Mouse (Mus musculus): ENCODE measurements at regions not wholly inside any gene's neighbourhood (a gene's known extent, or its start where the extent isn't known, plus 50 kb on each side); places are given as distances from the start of the nearest gene placed in this dataset.
A peak's percentile ranks its signal among the peaks of the same experiment; 100 is the strongest.

- H3K36me3 ChIP-seq (ENCODE audit: control insufficient read depth, insufficient read depth, low read length) = no peaks in the 10 kb centered on the region
- no peak for ATAC-seq (ENCODE audit: low FRiP score, low TSS enrichment)
- H3K9ac ChIP-seq (ENCODE audit: low read length) = no peak overlapping the region
- no peak overlapping the region for H3K4me2 ChIP-seq (replicated peaks; ENCODE audit: low read depth)
- no peak overlapping the region for H3K4me3 ChIP-seq (ENCODE audit: low read depth, low read length)
- no peaks in the 10 kb centered on the region for H3K4me1 ChIP-seq (replicated peaks; ENCODE audit: control insufficient read depth, insufficient read depth)
- H3K27ac ChIP-seq (replicated peaks) = no peak overlapping the region
- WGBS = 67% methylated on average over 9 of the region's 9 CpGs
- H3K9me3 ChIP-seq (ENCODE audit: control insufficient read depth, low read length) = no peaks in the 10 kb centered on the region
- H3K27me3 ChIP-seq (ENCODE audit: control insufficient read depth, insufficient read depth, low read length) = no peaks in the 10 kb centered on the region
- TF ChIP-seq CTCF (IDR thresholded peaks at IDR 0.05; ENCODE audit: low read depth) = no peak
- no peak for TF ChIP-seq EP300 (optimal IDR thresholded peaks at IDR 0.05)
- DNase-seq (ENCODE audit: low spot score) = no peak
Observed at GRCm38 (mm10) chr4:45739168-45739567, 59.7 kb upstream of the Aldh1b1 start.

DNA sequence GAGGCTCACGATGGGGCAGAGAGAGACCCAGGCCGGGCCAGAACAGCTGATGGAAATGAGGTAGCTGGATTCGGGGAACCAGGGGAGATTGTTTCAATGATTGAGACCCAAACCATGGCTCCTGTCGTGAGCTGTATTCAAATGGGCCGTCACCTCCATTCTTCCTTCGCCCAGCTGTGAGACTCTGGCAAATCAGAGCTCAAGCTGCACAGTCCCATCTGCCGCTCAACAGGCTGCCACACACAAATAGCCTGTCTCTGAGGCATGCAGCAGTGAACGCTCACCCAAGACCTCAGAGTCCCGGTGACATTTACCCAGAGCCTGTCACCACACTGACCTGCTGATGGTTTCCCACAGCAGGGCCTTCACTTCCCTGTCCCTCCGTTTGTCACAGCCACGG is 60.1 kb upstream of the Aldh1b1 start:
- TF ChIP-seq EP300 (optimal IDR thresholded peaks at IDR 0.05) (no peak), CTCF (IDR thresholded peaks at IDR 0.05; ENCODE audit: low read depth) (no peak)
- DNase-seq (ENCODE audit: low spot score) = no peak
- Histone ChIP-seq H3K9ac (ENCODE audit: low read length) (no peak overlapping the region), H3K4me2 (replicated peaks; ENCODE audit: low read depth) (no peak overlapping the region), H3K4me3 (ENCODE audit: low read depth, low read length) (no peak overlapping the region), H3K27me3 (ENCODE audit: control insufficient read depth, insufficient read depth, low read length) (no peaks in the 10 kb centered on the region), H3K27ac (replicated peaks) (no peak overlapping the region), H3K4me1 (replicated peaks; ENCODE audit: control insufficient read depth, insufficient read depth) (no peaks in the 10 kb centered on the region), H3K9me3 (ENCODE audit: control insufficient read depth, low read length) (no peaks in the 10 kb centered on the region), H3K36me3 (ENCODE audit: control insufficient read depth, insufficient read depth, low read length) (no peaks in the 10 kb centered on the region)
- WGBS = 73% methylated on average over 11 of the region's 11 CpGs
- no peak for ATAC-seq (ENCODE audit: low FRiP score, low TSS enrichment)

DNA sequence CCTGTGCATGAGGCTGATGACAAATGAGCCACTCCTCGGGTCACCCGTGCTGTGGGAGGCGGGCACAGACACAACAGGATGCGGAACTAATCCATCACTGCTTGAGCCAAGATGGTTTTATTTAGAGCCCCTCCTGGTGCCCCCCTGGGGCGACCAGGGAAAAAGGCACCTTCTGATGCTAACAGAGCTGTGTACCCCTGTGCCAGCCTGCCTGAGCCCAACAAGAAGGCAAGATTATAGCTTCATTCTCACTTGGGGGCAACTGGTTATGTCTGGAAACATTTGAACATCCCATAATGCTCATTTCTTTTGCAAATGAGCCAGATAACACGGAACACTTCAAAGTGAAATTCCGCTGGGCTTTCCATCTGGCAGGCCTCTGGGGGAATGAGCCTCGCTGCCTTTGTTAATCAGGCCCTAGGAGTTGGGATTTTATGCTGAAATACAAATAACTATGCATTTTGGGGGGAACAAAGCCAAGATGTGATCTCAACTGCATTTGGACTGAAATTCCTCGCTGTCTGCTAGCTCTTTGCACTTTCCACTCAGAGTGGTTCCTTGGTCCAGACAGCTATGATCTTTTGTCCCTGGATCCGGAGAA is 62.5 kb upstream of the Aldh1b1 start:
- DNase-seq (ENCODE audit: low spot score) = no peak
- 48% methylated on average over 10 of the region's 10 CpGs for WGBS
- TF ChIP-seq CTCF (IDR thresholded peaks at IDR 0.05; ENCODE audit: low read depth) = no peak
- no peak for TF ChIP-seq EP300 (optimal IDR thresholded peaks at IDR 0.05)

GRCm38 (mm10) chr4:45734011-45734410 is 64.8 kb upstream of the Aldh1b1 start:
- 94% methylated on average over 6 of the region's 6 CpGs for WGBS
- H3K27me3 ChIP-seq (ENCODE audit: control insufficient read depth, insufficient read depth, low read length) = no peaks in the 10 kb centered on the region
- H3K4me3 ChIP-seq (ENCODE audit: low read depth, low read length) = no peak overlapping the region
- no peaks in the 10 kb centered on the region for H3K9me3 ChIP-seq (ENCODE audit: control insufficient read depth, low read length)
- H3K4me1 ChIP-seq (replicated peaks; ENCODE audit: control insufficient read depth, insufficient read depth) = no peaks in the 10 kb centered on the region
- no peak for TF ChIP-seq EP300 (optimal IDR thresholded peaks at IDR 0.05)
- TF ChIP-seq CTCF (IDR thresholded peaks at IDR 0.05; ENCODE audit: low read depth) = no peak
- no peak overlapping the region for H3K27ac ChIP-seq (replicated peaks)
- H3K36me3 ChIP-seq (ENCODE audit: control insufficient read depth, insufficient read depth, low read length) = no peaks in the 10 kb centered on the region
- DNase-seq (ENCODE audit: low spot score) = no peak
- ATAC-seq (ENCODE audit: low FRiP score, low TSS enrichment) = no peak
- H3K9ac ChIP-seq (ENCODE audit: low read length) = no peak overlapping the region
- no peak overlapping the region for H3K4me2 ChIP-seq (replicated peaks; ENCODE audit: low read depth)

More for the DNA sequence above, 62.5 kb upstream of the Aldh1b1 start:
- no peaks in the 10 kb centered on the region for H3K36me3 ChIP-seq (ENCODE audit: control insufficient read depth, insufficient read depth, low read length)
- H3K4me3 ChIP-seq (ENCODE audit: low read depth, low read length) = no peak overlapping the region
- H3K27ac ChIP-seq (replicated peaks) = no peak overlapping the region
- no peak overlapping the region for H3K4me2 ChIP-seq (replicated peaks; ENCODE audit: low read depth)
- ATAC-seq (ENCODE audit: low FRiP score, low TSS enrichment) = no peak
- H3K9me3 ChIP-seq (ENCODE audit: control insufficient read depth, low read length) = no peaks in the 10 kb centered on the region
- H3K9ac ChIP-seq (ENCODE audit: low read length) = no peak overlapping the region
- H3K4me1 ChIP-seq (replicated peaks; ENCODE audit: control insufficient read depth, insufficient read depth) = no peaks in the 10 kb centered on the region
- H3K27me3 ChIP-seq (ENCODE audit: control insufficient read depth, insufficient read depth, low read length) = no peaks in the 10 kb centered on the region

DNA sequence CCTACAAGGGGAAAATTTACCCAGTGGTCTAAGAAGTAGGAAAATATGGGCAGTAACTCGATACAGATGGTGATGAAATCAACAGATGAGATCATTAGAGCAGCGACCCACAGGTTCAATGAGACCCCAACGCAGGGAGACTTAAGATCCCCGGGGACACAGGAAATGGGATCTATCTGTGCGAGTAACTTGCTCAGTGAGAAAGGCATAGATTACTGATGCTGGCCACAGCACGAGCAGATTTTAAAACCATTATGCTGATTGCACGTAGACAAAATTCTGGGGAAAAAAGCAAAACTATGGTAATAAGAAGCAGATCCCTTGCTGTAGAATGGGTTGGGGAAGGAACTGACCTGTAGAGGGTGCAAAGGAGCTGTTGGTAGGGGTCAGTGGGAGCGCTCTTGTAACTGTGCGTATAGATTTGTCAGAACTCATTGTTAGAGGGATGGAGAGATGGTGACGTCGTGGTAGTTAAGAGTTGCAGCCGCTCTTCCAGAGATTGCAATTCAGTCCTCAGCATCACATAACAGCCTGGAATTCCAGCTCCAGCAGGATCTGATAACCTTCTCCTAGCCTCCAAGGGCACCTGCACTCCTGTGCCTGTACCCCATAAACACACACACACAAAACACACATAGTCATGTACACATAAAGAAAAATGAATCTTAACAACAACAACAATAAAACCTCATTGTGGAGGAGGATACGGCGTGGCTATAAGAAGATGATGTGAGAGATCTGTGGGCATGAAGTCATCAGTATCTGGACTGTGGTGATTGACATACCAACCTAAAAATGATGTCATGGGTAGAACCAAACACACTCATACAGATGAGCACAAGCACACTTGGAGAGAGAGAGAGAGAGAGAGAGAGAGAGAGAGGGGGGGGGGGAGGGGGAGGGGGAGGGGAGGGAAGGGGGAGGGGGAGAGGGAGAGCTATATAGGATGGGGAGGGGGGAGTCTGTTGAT is 67.7 kb upstream of the Aldh1b1 start:
- no peak for TF ChIP-seq EP300 (optimal IDR thresholded peaks at IDR 0.05)
- TF ChIP-seq CTCF (IDR thresholded peaks at IDR 0.05; ENCODE audit: low read depth) = peak; percentile 78
- H3K36me3 ChIP-seq (ENCODE audit: control insufficient read depth, insufficient read depth, low read length) = no peaks in the 10 kb centered on the region
- no peak overlapping the region; the same call in 1 of the 2 replicates for H3K9ac ChIP-seq (ENCODE audit: low read length)
- peak; percentile 26 for DNase-seq (ENCODE audit: low spot score)
- no peak overlapping the region for H3K4me2 ChIP-seq (replicated peaks; ENCODE audit: low read depth)
- H3K4me3 ChIP-seq (ENCODE audit: low read depth, low read length) = no peak overlapping the region
- no peak overlapping the region for H3K27ac ChIP-seq (replicated peaks)
- no peaks in the 10 kb centered on the region for H3K9me3 ChIP-seq (ENCODE audit: control insufficient read depth, low read length)
- no peaks in the 10 kb centered on the region for H3K4me1 ChIP-seq (replicated peaks; ENCODE audit: control insufficient read depth, insufficient read depth)
- no peaks in the 10 kb centered on the region for H3K27me3 ChIP-seq (ENCODE audit: control insufficient read depth, insufficient read depth, low read length)
- 0 out of 2 replicates have a peak, but pooled peaks have one; percentile 34 for ATAC-seq (ENCODE audit: low FRiP score, low TSS enrichment)
- 36% methylated on average over 14 of the region's 14 CpGs for WGBS

DNA sequence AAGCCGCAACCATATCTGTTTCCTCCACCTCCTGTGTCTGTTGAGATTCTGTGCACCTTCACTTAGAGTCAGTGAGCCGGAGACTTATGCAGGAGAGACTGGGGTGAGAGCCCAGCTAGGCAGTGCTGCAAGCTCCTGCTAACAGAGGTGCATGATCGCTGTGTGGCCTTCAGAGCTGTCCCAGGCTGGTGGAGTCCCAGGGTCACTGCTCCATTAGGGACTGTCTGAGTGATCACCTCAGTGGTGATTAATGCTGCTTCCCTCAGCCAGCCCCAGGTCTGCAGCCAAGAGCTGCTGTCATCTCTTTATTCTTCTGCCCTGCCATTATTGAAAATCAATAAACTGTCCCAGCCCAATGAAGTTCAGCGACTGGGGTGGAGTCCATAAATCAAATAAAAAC is 69.0 kb upstream of the Aldh1b1 start:
- DNase-seq (ENCODE audit: low spot score) (no peak), ATAC-seq (ENCODE audit: low FRiP score, low TSS enrichment) (no peak)
- Histone ChIP-seq H3K4me3 (ENCODE audit: low read depth, low read length) (no peak overlapping the region), H3K9ac (ENCODE audit: low read length) (no peak overlapping the region), H3K27me3 (ENCODE audit: control insufficient read depth, insufficient read depth, low read length) (no peaks in the 10 kb centered on the region), H3K4me1 (replicated peaks; ENCODE audit: control insufficient read depth, insufficient read depth) (no peaks in the 10 kb centered on the region), H3K9me3 (ENCODE audit: control insufficient read depth, low read length) (no peaks in the 10 kb centered on the region), H3K36me3 (ENCODE audit: control insufficient read depth, insufficient read depth, low read length) (no peaks in the 10 kb centered on the region), H3K27ac (replicated peaks) (no peak overlapping the region), H3K4me2 (replicated peaks; ENCODE audit: low read depth) (no peak overlapping the region)
- TF ChIP-seq CTCF (IDR thresholded peaks at IDR 0.05; ENCODE audit: low read depth) (no peak), EP300 (optimal IDR thresholded peaks at IDR 0.05) (no peak)
- 70% methylated on average over 4 of the region's 4 CpGs for WGBS

Data from stomach, postnatal 0 days (tissue).